Mouse (Mus musculus): ENCODE measurements at regions not wholly inside any gene's neighbourhood (a gene's known extent, or its start where the extent isn't known, plus 50 kb on each side); places are given as distances from the start of the nearest gene placed in this dataset.

GRCm38 (mm10) chr1:83869046-83869445, 461.0 kb upstream of the Sphkap start:
- H3K4me1 ChIP-seq (ENCODE audit: insufficient read depth): no peaks in the 10 kb centered on the region
- TF ChIP-seq EP300 (IDR thresholded peaks at IDR 0.05; ENCODE audit: low read depth) (no peak), CTCF (IDR thresholded peaks at IDR 0.05; ENCODE audit: low read depth) (no peak)
- no peak overlapping the region for H3K9ac ChIP-seq (replicated peaks)
- H3K4me3 ChIP-seq (ENCODE audit: low read depth, low read length): no peak overlapping the region
- no peak overlapping the region for H3K4me2 ChIP-seq (ENCODE audit: low read depth, low read length)
- no peak overlapping the region for H3K27ac ChIP-seq (ENCODE audit: low read depth)
- no peaks in the 10 kb centered on the region for H3K36me3 ChIP-seq (replicated peaks; ENCODE audit: insufficient read depth, low read length)
- WGBS (ENCODE audit: insufficient replicate concordance): 88% methylated on average over 2 of the region's 2 CpGs
- H3K9me3 ChIP-seq (ENCODE audit: low read length): no peaks in the 10 kb centered on the region
- H3K27me3 ChIP-seq (ENCODE audit: insufficient read depth, low read length): no peaks in the 10 kb centered on the region
- no peak for DNase-seq
- ATAC-seq: no peak

GRCm38 (mm10) chr1:83862541-83862940, 454.5 kb upstream of the Sphkap start:
- H3K36me3 ChIP-seq (replicated peaks; ENCODE audit: insufficient read depth, low read length): no peaks in the 10 kb centered on the region
- no peak for ATAC-seq
- no peaks in the 10 kb centered on the region for H3K9me3 ChIP-seq (ENCODE audit: low read length)
- no peaks in the 10 kb centered on the region for H3K4me1 ChIP-seq (ENCODE audit: insufficient read depth)
- no peak for TF ChIP-seq CTCF (IDR thresholded peaks at IDR 0.05; ENCODE audit: low read depth)
- no peak for TF ChIP-seq EP300 (IDR thresholded peaks at IDR 0.05; ENCODE audit: low read depth)
- H3K4me3 ChIP-seq (ENCODE audit: low read depth, low read length): no peak overlapping the region
- H3K27me3 ChIP-seq (ENCODE audit: insufficient read depth, low read length): no peaks in the 10 kb centered on the region
- H3K27ac ChIP-seq (ENCODE audit: low read depth): no peak overlapping the region
- DNase-seq: no peak
- 60% methylated on average over 1 of the region's 1 CpGs for WGBS (ENCODE audit: insufficient replicate concordance)
- no peak overlapping the region for H3K9ac ChIP-seq (replicated peaks)
- no peak overlapping the region for H3K4me2 ChIP-seq (ENCODE audit: low read depth, low read length)

- H3K4me2 ChIP-seq (ENCODE audit: low read depth, low read length): no peak overlapping the region
- H3K27me3 ChIP-seq (ENCODE audit: insufficient read depth, low read length): no peaks in the 10 kb centered on the region
- H3K27ac ChIP-seq (ENCODE audit: low read depth): no peak overlapping the region
- no peak overlapping the region for H3K9ac ChIP-seq (replicated peaks)
- 60% methylated on average over 3 of the region's 3 CpGs for WGBS (ENCODE audit: insufficient replicate concordance)
- H3K4me1 ChIP-seq (ENCODE audit: insufficient read depth): no peaks in the 10 kb centered on the region
- H3K36me3 ChIP-seq (replicated peaks; ENCODE audit: insufficient read depth, low read length): no peaks in the 10 kb centered on the region
- ATAC-seq (no peak), DNase-seq (no peak)
- no peaks in the 10 kb centered on the region for H3K9me3 ChIP-seq (ENCODE audit: low read length)
- TF ChIP-seq CTCF (IDR thresholded peaks at IDR 0.05; ENCODE audit: low read depth): no peak
- no peak for TF ChIP-seq EP300 (IDR thresholded peaks at IDR 0.05; ENCODE audit: low read depth)
- H3K4me3 ChIP-seq (ENCODE audit: low read depth, low read length): no peak overlapping the region
Measured at GRCm38 (mm10) chr1:83862128-83862527, 454.1 kb upstream of the Sphkap start.

GRCm38 (mm10) chr1:83859732-83860424, 451.9 kb upstream of the Sphkap start:
- no peak overlapping the region for H3K4me2 ChIP-seq (ENCODE audit: low read depth, low read length)
- TF ChIP-seq EP300 (IDR thresholded peaks at IDR 0.05; ENCODE audit: low read depth) (no peak), CTCF (IDR thresholded peaks at IDR 0.05; ENCODE audit: low read depth) (no peak)
- ATAC-seq (no peak), DNase-seq (no peak)
- H3K4me1 ChIP-seq (ENCODE audit: insufficient read depth): no peaks in the 10 kb centered on the region
- no peak overlapping the region for H3K4me3 ChIP-seq (ENCODE audit: low read depth, low read length)
- H3K9ac ChIP-seq (replicated peaks): no peak overlapping the region
- no peaks in the 10 kb centered on the region for H3K9me3 ChIP-seq (ENCODE audit: low read length)
- 72% methylated on average over 3 of the region's 3 CpGs for WGBS (ENCODE audit: insufficient replicate concordance)
- no peaks in the 10 kb centered on the region for H3K27me3 ChIP-seq (ENCODE audit: insufficient read depth, low read length)
- H3K36me3 ChIP-seq (replicated peaks; ENCODE audit: insufficient read depth, low read length): no peaks in the 10 kb centered on the region
- H3K27ac ChIP-seq (ENCODE audit: low read depth): no peak overlapping the region

GRCm38 (mm10) chr1:83853996-83854395, 446.0 kb upstream of the Sphkap start:
- no peak for TF ChIP-seq EP300 (IDR thresholded peaks at IDR 0.05; ENCODE audit: low read depth)
- TF ChIP-seq CTCF (IDR thresholded peaks at IDR 0.05; ENCODE audit: low read depth): no peak
- no peak overlapping the region for H3K4me3 ChIP-seq (ENCODE audit: low read depth, low read length)
- H3K36me3 ChIP-seq (replicated peaks; ENCODE audit: insufficient read depth, low read length): no peaks in the 10 kb centered on the region
- H3K9me3 ChIP-seq (ENCODE audit: low read length): no peaks in the 10 kb centered on the region
- H3K9ac ChIP-seq (replicated peaks): no peak overlapping the region
- no peak overlapping the region for H3K27ac ChIP-seq (ENCODE audit: low read depth)
- H3K4me2 ChIP-seq (ENCODE audit: low read depth, low read length): no peak overlapping the region
- no peak for ATAC-seq
- no peaks in the 10 kb centered on the region for H3K4me1 ChIP-seq (ENCODE audit: insufficient read depth)
- H3K27me3 ChIP-seq (ENCODE audit: insufficient read depth, low read length): no peaks in the 10 kb centered on the region
- DNase-seq: no peak
- WGBS (ENCODE audit: insufficient replicate concordance): 82% methylated on average over 5 of the region's 5 CpGs

GRCm38 (mm10) chr1:83851081-83851480, 443.1 kb upstream of the Sphkap start:
- Histone ChIP-seq H3K27me3 (ENCODE audit: insufficient read depth, low read length) (no peaks in the 10 kb centered on the region), H3K4me1 (ENCODE audit: insufficient read depth) (no peaks in the 10 kb centered on the region), H3K4me2 (ENCODE audit: low read depth, low read length) (no peak overlapping the region), H3K36me3 (replicated peaks; ENCODE audit: insufficient read depth, low read length) (no peaks in the 10 kb centered on the region), H3K9ac (replicated peaks) (no peak overlapping the region), H3K9me3 (ENCODE audit: low read length) (no peaks in the 10 kb centered on the region), H3K27ac (ENCODE audit: low read depth) (no peak overlapping the region), H3K4me3 (ENCODE audit: low read depth, low read length) (no peak overlapping the region)
- no peak for DNase-seq
- 79% methylated on average over 6 of the region's 6 CpGs for WGBS (ENCODE audit: insufficient replicate concordance)
- TF ChIP-seq EP300 (IDR thresholded peaks at IDR 0.05; ENCODE audit: low read depth) (no peak), CTCF (IDR thresholded peaks at IDR 0.05; ENCODE audit: low read depth) (no peak)
- ATAC-seq: no peak

Data from liver, postnatal 0 days (tissue).